9 mouse cellular contexts compared by ENCODE assay signal in genomic region chr11:67153123-67153522, GRCm38 (mm10). TPM values are rescaled to one million over a fixed set of nuclear protein-coding genes. Genes with fewer than 3 reads are reported as not detected.
A peak's percentile ranks its signal among the peaks of the same experiment; 100 is the strongest.
DNase-seq lines count a peak whose midpoint lies in the region; ATAC-seq and TF ChIP-seq lines count a peak whose summit lies in the region.
"Had no signal": no experiment of that assay in that cellular context is flagged by ENCODE, and none has a peak within 500 bp of the region (broad histone marks: within the 10 kb centered on the region; RNA-seq: fewer than 3 reads in every experiment).

No protein-coding gene starts in this region.

- no peak overlapping the region for H3K27ac ChIP-seq in midbrain, postnatal 0 days (ENCODE audit: low read depth, low read length)
- no peak overlapping the region for H3K27ac ChIP-seq in midbrain, embryonic 15.5 days
- H3K27ac ChIP-seq: liver, embryonic 15.5 days had no signal

- H3K9ac ChIP-seq in midbrain, postnatal 0 days (replicated peaks; ENCODE audit: low read length, poor library complexity, severe bottlenecking): no peak overlapping the region
- H3K9ac ChIP-seq in midbrain, embryonic 15.5 days: no peak overlapping the region
- H3K9ac ChIP-seq: liver, embryonic 15.5 days had no signal

- ATAC-seq in midbrain, postnatal 0 days (ENCODE audit: low FRiP score): no peak
- no peak for ATAC-seq in midbrain, embryonic 15.5 days (replicated peaks)

- H3K4me1 ChIP-seq in midbrain, postnatal 0 days (ENCODE audit: insufficient read depth, low read length): 0 out of 2 replicates have a peak, but pooled peaks cover 4% of the 10 kb centered on the region
- H3K4me1 ChIP-seq in midbrain, embryonic 15.5 days: peaks cover 3% of the 10 kb centered on the region; the same call in 1 of the 2 replicates
- H3K4me1 ChIP-seq: liver, embryonic 15.5 days had no signal

- H3K9me3 ChIP-seq in midbrain, postnatal 0 days (ENCODE audit: low read length): no peaks in the 10 kb centered on the region
- H3K9me3 ChIP-seq in midbrain, embryonic 15.5 days: no peaks in the 10 kb centered on the region
- H3K9me3 ChIP-seq: liver, embryonic 15.5 days had no signal

- no peak for TF ChIP-seq CTCF in midbrain, postnatal 0 days (IDR thresholded peaks at IDR 0.05)

- no peak overlapping the region for H3K4me3 ChIP-seq in midbrain, postnatal 0 days (ENCODE audit: low read depth, low read length)
- no peak overlapping the region for H3K4me3 ChIP-seq in midbrain, embryonic 15.5 days
- H3K4me3 ChIP-seq: liver, embryonic 15.5 days had no signal

- WGBS in midbrain, postnatal 0 days: 8% methylated on average over 1 of the region's 1 CpGs
- 5% methylated on average over 1 of the region's 1 CpGs for WGBS in midbrain, embryonic 15.5 days

- H3K4me2 ChIP-seq in midbrain, postnatal 0 days (ENCODE audit: low read depth, low read length, poor library complexity, severe bottlenecking): no peak overlapping the region
- no peak overlapping the region for H3K4me2 ChIP-seq in midbrain, embryonic 15.5 days
- H3K4me2 ChIP-seq: liver, embryonic 15.5 days had no signal

- no peaks in the 10 kb centered on the region for H3K36me3 ChIP-seq in midbrain, postnatal 0 days (ENCODE audit: insufficient read depth, low read length)
- no peaks in the 10 kb centered on the region for H3K36me3 ChIP-seq in midbrain, embryonic 15.5 days (replicated peaks)
- H3K36me3 ChIP-seq: liver, embryonic 15.5 days had no signal

- DNase-seq in embryo, embryonic 11 days: peak; percentile 14
- DNase-seq in embryo, embryonic 10.5 days (ENCODE audit: low spot score): no peak
- DNase-seq in midbrain, postnatal 0 days (ENCODE audit: low spot score): peak; percentile 27
- peak; percentile 17 to 50 for DNase-seq in layer of hippocampus, postnatal 14 days (ENCODE audit: low spot score in 2 of 2)
- peak; percentile 62 for DNase-seq in telencephalon, adult 2 months (ENCODE audit: low read depth, low spot score)
- DNase-seq in thymus, postnatal 4 days: no peak
- DNase-seq in urinary bladder, postnatal 25 days (ENCODE audit: low spot score): no peak

- H3K27me3 ChIP-seq in midbrain, postnatal 0 days (ENCODE audit: insufficient read depth, low read length): no peaks in the 10 kb centered on the region
- H3K27me3 ChIP-seq in midbrain, embryonic 15.5 days (replicated peaks): no peaks in the 10 kb centered on the region
- H3K27me3 ChIP-seq: liver, embryonic 15.5 days had no signal

RNA-seq across cellular contexts. Expression of gene Myh2, which starts 17.7 kb away (rescaled TPM):
- 0.33 and 0.55 TPM in 2 replicates for total RNA-seq in midbrain, postnatal 0 days (2014; rRNA removed)
- 0.15 and 0.20 TPM in 2 replicates for polyA plus RNA-seq in midbrain, postnatal 0 days (2015; fragmentation: Nextera tagmentation; extraction: Ambion mirVana)
- 0.08 and 0.25 TPM in 2 replicates for polyA plus RNA-seq in midbrain, embryonic 15.5 days (2015; fragmentation: Nextera tagmentation; extraction: Ambion mirVana)
- total RNA-seq in layer of hippocampus, postnatal 14 days (2021): under 1 TPM; 0.09 to 0.14 TPM

RNA-seq across cellular contexts. Expression of gene Myh1, which starts 46.7 kb away (rescaled TPM):
- 0.11 and 0.19 TPM in 2 replicates for total RNA-seq in midbrain, postnatal 0 days (2014; rRNA removed)
- polyA plus RNA-seq in midbrain, postnatal 0 days (2015; fragmentation: Nextera tagmentation; extraction: Ambion mirVana): 0.10 and 0.11 TPM in 2 replicates
- 0.05 and 0.10 TPM in 2 replicates for polyA plus RNA-seq in midbrain, embryonic 15.5 days (2015; fragmentation: Nextera tagmentation; extraction: Ambion mirVana)
- total RNA-seq in layer of hippocampus, postnatal 14 days (2021): under 1 TPM; 0.18 to 0.21 TPM

Comparison
In these comparisons a context has a peak if more than half of its experiments do, and no peak if none do; other contexts are left out.
1. DNase-seq: peak in embryo, embryonic 11 days (single experiment), midbrain, postnatal 0 days (single experiment), layer of hippocampus, postnatal 14 days (2 of 2) and telencephalon, adult 2 months (single experiment); none in embryo, embryonic 10.5 days (single experiment), thymus, postnatal 4 days (single experiment) and urinary bladder, postnatal 25 days (single experiment).